Mouse (Mus musculus): ENCODE results near the gene Zhx3. TPM values are rescaled to one million over a fixed set of nuclear protein-coding genes. Genes with fewer than 3 reads are reported as not detected.

The Zhx3 gene
- polyA plus RNA-seq, 1 experiment from 2014 or later, result 7.6 TPM

- DNase-seq (ENCODE audit: low spot score), result no peak
- Histone ChIP-seq H3K27me3 (ENCODE audit: low read depth, poor library complexity, severe bottlenecking) (no peaks in the 10 kb centered on the region), H3K9me3 (replicated peaks) (no peaks in the 10 kb centered on the region), H3K4me1 (peaks cover 12% of the 10 kb centered on the region), H3K36me3 (no peaks in the 10 kb centered on the region), H3K4me3 (no peak overlapping the region), H3K27ac (no peak overlapping the region)
- 87% methylated on average over 4 of the region's 4 CpGs for WGBS
These were observed 3.3 kb upstream of the Zhx3 start for GRCm38 (mm10) chr2:160876115-160876514.

GRCm38 (mm10) chr2:160874231-160874877 is 1.6 kb upstream of the Zhx3 start:
- no peaks in the 10 kb centered on the region for H3K27me3 ChIP-seq (ENCODE audit: low read depth, poor library complexity, severe bottlenecking)
- no peaks in the 10 kb centered on the region for H3K9me3 ChIP-seq (replicated peaks)
- no peak overlapping the region for H3K27ac ChIP-seq
- no peak overlapping the region for H3K4me3 ChIP-seq
- peaks cover 12% of the 10 kb centered on the region for H3K4me1 ChIP-seq
- 90% methylated on average over 5 of the region's 5 CpGs for WGBS
- no peak for DNase-seq (ENCODE audit: low spot score)
- H3K36me3 ChIP-seq, result no peaks in the 10 kb centered on the region

- H3K27me3 ChIP-seq (ENCODE audit: low read depth, poor library complexity, severe bottlenecking), result no peaks in the 10 kb centered on the region
- peak overlapping the region; percentile 92 for H3K27ac ChIP-seq
- no peaks in the 10 kb centered on the region for H3K9me3 ChIP-seq (replicated peaks)
- peak overlapping the region; percentile 95 for H3K4me3 ChIP-seq
- peaks cover 12% of the 10 kb centered on the region for H3K4me1 ChIP-seq
- H3K36me3 ChIP-seq, result no peaks in the 10 kb centered on the region
- WGBS, result 0% methylated on average over 47 of the region's 47 CpGs
- DNase-seq (ENCODE audit: low spot score), result peak; percentile 78
These were observed 403 bp downstream of the Zhx3 start for GRCm38 (mm10) chr2:160872395-160872794.

GRCm38 (mm10) chr2:160871310-160871709 is 1.5 kb downstream of the Zhx3 start:
- no peak for DNase-seq (ENCODE audit: low spot score)
- H3K4me3 ChIP-seq, result no peak overlapping the region
- 84% methylated on average over 3 of the region's 3 CpGs for WGBS
- H3K4me1 ChIP-seq, result peaks cover 12% of the 10 kb centered on the region
- H3K9me3 ChIP-seq (replicated peaks), result no peaks in the 10 kb centered on the region
- no peak overlapping the region for H3K27ac ChIP-seq
- no peaks in the 10 kb centered on the region for H3K36me3 ChIP-seq
- H3K27me3 ChIP-seq (ENCODE audit: low read depth, poor library complexity, severe bottlenecking), result no peaks in the 10 kb centered on the region

- no peak overlapping the region for H3K27ac ChIP-seq
- no peak for DNase-seq (ENCODE audit: low spot score)
- no peaks in the 10 kb centered on the region for H3K27me3 ChIP-seq (ENCODE audit: low read depth, poor library complexity, severe bottlenecking)
- no peaks in the 10 kb centered on the region for H3K9me3 ChIP-seq (replicated peaks)
- H3K4me3 ChIP-seq, result no peak overlapping the region
- no peaks in the 10 kb centered on the region for H3K36me3 ChIP-seq
- peaks cover 12% of the 10 kb centered on the region for H3K4me1 ChIP-seq
- WGBS, result 73% methylated on average over 3 of the region's 3 CpGs
These were observed 3.4 kb downstream of the Zhx3 start for GRCm38 (mm10) chr2:160869446-160869845.

GRCm38 (mm10) chr2:160865266-160865665 is 7.5 kb downstream of the Zhx3 start:
- Histone ChIP-seq H3K36me3 (no peaks in the 10 kb centered on the region), H3K4me1 (no peaks in the 10 kb centered on the region), H3K27me3 (ENCODE audit: low read depth, poor library complexity, severe bottlenecking) (no peaks in the 10 kb centered on the region), H3K4me3 (no peak overlapping the region), H3K27ac (no peak overlapping the region), H3K9me3 (replicated peaks) (no peaks in the 10 kb centered on the region)
- 76% methylated on average over 2 of the region's 2 CpGs for WGBS
- no peak for DNase-seq (ENCODE audit: low spot score)

- H3K9me3 ChIP-seq (replicated peaks), result no peaks in the 10 kb centered on the region
- no peaks in the 10 kb centered on the region for H3K36me3 ChIP-seq
- 94% methylated on average over 1 of the region's 1 CpGs for WGBS
- no peaks in the 10 kb centered on the region for H3K4me1 ChIP-seq
- H3K27ac ChIP-seq, result no peak overlapping the region
- no peaks in the 10 kb centered on the region for H3K27me3 ChIP-seq (ENCODE audit: low read depth, poor library complexity, severe bottlenecking)
- no peak for DNase-seq (ENCODE audit: low spot score)
- H3K4me3 ChIP-seq, result no peak overlapping the region
These were observed 8.7 kb downstream of the Zhx3 start for GRCm38 (mm10) chr2:160864112-160864511.

GRCm38 (mm10) chr2:160860363-160860762 is 12.4 kb downstream of the Zhx3 start:
- Histone ChIP-seq H3K4me3 (no peak overlapping the region), H3K9me3 (replicated peaks) (no peaks in the 10 kb centered on the region), H3K27ac (no peak overlapping the region), H3K27me3 (ENCODE audit: low read depth, poor library complexity, severe bottlenecking) (no peaks in the 10 kb centered on the region), H3K36me3 (no peaks in the 10 kb centered on the region), H3K4me1 (no peaks in the 10 kb centered on the region)
- DNase-seq (ENCODE audit: low spot score), result no peak
- WGBS, result 89% methylated on average over 1 of the region's 1 CpGs

- no peak for DNase-seq (ENCODE audit: low spot score)
- no peak overlapping the region for H3K4me3 ChIP-seq
- no peaks in the 10 kb centered on the region for H3K27me3 ChIP-seq (ENCODE audit: low read depth, poor library complexity, severe bottlenecking)
- no peak overlapping the region for H3K27ac ChIP-seq
- WGBS, result 77% methylated on average over 5 of the region's 5 CpGs
- no peaks in the 10 kb centered on the region for H3K9me3 ChIP-seq (replicated peaks)
- no peaks in the 10 kb centered on the region for H3K36me3 ChIP-seq
- no peaks in the 10 kb centered on the region for H3K4me1 ChIP-seq
These were observed 16.3 kb downstream of the Zhx3 start for GRCm38 (mm10) chr2:160856359-160857102.

GRCm38 (mm10) chr2:160854687-160855086 is 18.1 kb downstream of the Zhx3 start:
- Histone ChIP-seq H3K36me3 (no peaks in the 10 kb centered on the region), H3K4me1 (no peaks in the 10 kb centered on the region), H3K9me3 (replicated peaks) (no peaks in the 10 kb centered on the region), H3K4me3 (no peak overlapping the region), H3K27ac (no peak overlapping the region), H3K27me3 (ENCODE audit: low read depth, poor library complexity, severe bottlenecking) (no peaks in the 10 kb centered on the region)
- DNase-seq (ENCODE audit: low spot score), result no peak

- Histone ChIP-seq H3K36me3 (no peaks in the 10 kb centered on the region), H3K4me1 (no peaks in the 10 kb centered on the region), H3K9me3 (replicated peaks) (no peaks in the 10 kb centered on the region), H3K27me3 (ENCODE audit: low read depth, poor library complexity, severe bottlenecking) (no peaks in the 10 kb centered on the region), H3K4me3 (no peak overlapping the region), H3K27ac (no peak overlapping the region)
- DNase-seq (ENCODE audit: low spot score), result no peak
- 81% methylated on average over 3 of the region's 3 CpGs for WGBS
These were observed 22.4 kb downstream of the Zhx3 start for GRCm38 (mm10) chr2:160850360-160850759.

- Histone ChIP-seq H3K4me3 (no peak overlapping the region), H3K9me3 (replicated peaks) (no peaks in the 10 kb centered on the region), H3K4me1 (no peaks in the 10 kb centered on the region), H3K36me3 (no peaks in the 10 kb centered on the region), H3K27ac (no peak overlapping the region), H3K27me3 (ENCODE audit: low read depth, poor library complexity, severe bottlenecking) (no peaks in the 10 kb centered on the region)
- 88% methylated on average over 3 of the region's 3 CpGs for WGBS
- DNase-seq (ENCODE audit: low spot score), result no peak
These were observed 23.1 kb downstream of the Zhx3 start for GRCm38 (mm10) chr2:160849617-160850240.

GRCm38 (mm10) chr2:160848186-160848585 is 24.6 kb downstream of the Zhx3 start:
- WGBS, result 92% methylated on average over 2 of the region's 2 CpGs
- Histone ChIP-seq H3K4me3 (no peak overlapping the region), H3K27ac (no peak overlapping the region), H3K27me3 (ENCODE audit: low read depth, poor library complexity, severe bottlenecking) (no peaks in the 10 kb centered on the region), H3K9me3 (replicated peaks) (no peaks in the 10 kb centered on the region), H3K36me3 (no peaks in the 10 kb centered on the region), H3K4me1 (no peaks in the 10 kb centered on the region)
- no peak for DNase-seq (ENCODE audit: low spot score)
